Mouse (Mus musculus) bone marrow macrophage, adult 2 months (primary cell): ENCODE results near the gene Golph3.

Experiments
- CTCF ChIP-seq: IDR thresholded peaks from 2 replicates; pipeline ENCODE4 v1.5.1; 2012; ENCODE audit warnings: low read depth, mild to moderate bottlenecking, low read length, moderate library complexity
- POLR2A ChIP-seq: IDR thresholded peaks from 2 replicates; pipeline ENCODE4 v1.6.1; 2012; ENCODE audit warnings: mild to moderate bottlenecking, low read depth, low read length, borderline replicate concordance

DNA sequence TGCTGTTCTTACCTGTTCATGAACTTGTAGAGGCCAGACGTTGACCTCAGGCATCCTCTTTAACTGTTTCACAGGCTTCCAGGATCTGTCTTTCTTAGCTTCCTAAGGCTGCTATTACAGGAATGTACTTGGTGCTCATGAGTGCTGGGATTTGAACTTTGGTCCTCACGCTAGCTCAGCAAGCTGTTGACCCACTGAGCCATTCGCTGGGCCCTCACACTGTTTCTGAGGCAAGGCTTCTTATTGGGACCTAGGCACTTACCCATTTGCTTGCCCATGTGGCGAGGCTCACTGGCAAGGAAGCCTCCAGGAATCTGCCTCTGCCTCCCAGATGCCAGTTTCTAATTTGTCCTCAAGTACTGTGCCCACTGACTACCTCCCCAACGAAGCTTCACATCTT, 1.4 kb upstream of the Golph3 start:
- TF ChIP-seq CTCF (no peak), POLR2A (no peak)
